Mouse (Mus musculus) neutrophil, adult 83 days (primary cell): ENCODE measurements around the gene Cox6b1. TPM values are rescaled to one million over a fixed set of nuclear protein-coding genes. Genes with fewer than 3 reads are reported as not detected.

ENCODE experiments used
- total RNA-seq, 2 experiments: library from RNA; stranded (reverse); gene quantifications; one replicate each; pipeline ENCODE4 v1.2.4; 2023

The Cox6b1 gene
- 100 to 1,000 TPM; 236 to 278 TPM for total RNA-seq

GRCm38 (mm10) chr7:30625530-30626384 lies at the start of gene Cox6b1:
Gene Cox6b1 (minus strand): TSS chr7:30626151.

GRCm38 (mm10) chr7:30671480-30671879 lies 45.5 kb upstream of the Cox6b1 start, which contains the start of gene Pmis2:
Gene Pmis2 (minus strand): TSS chr7:30671605.

GRCm38 (mm10) chr7:30664529-30665200 lies 38.7 kb upstream of the Cox6b1 start, which contains the start of gene Haus5:
Gene Haus5 (minus strand): TSS chr7:30664994.

GRCm38 (mm10) chr7:30649591-30650540 lies 23.9 kb upstream of the Cox6b1 start, which contains the start of gene Rbm42:
Gene Rbm42 (minus strand): TSS chr7:30650317.

GRCm38 (mm10) chr7:30635752-30636151 lies 9.8 kb upstream of the Cox6b1 start, which contains the start of gene Etv2:
Gene Etv2 (minus strand): TSS chr7:30635852.

GRCm38 (mm10) chr7:30612654-30613402 lies 13.1 kb downstream of the Cox6b1 start, which contains the start of gene Upk1a:
Gene Upk1a (minus strand): TSS chr7:30612847.

GRCm38 (mm10) chr7:30598786-30599185 lies 27.2 kb downstream of the Cox6b1 start, which contains the start of gene Zbtb32:
Gene Zbtb32 (minus strand): TSS chr7:30598909.

DNA sequence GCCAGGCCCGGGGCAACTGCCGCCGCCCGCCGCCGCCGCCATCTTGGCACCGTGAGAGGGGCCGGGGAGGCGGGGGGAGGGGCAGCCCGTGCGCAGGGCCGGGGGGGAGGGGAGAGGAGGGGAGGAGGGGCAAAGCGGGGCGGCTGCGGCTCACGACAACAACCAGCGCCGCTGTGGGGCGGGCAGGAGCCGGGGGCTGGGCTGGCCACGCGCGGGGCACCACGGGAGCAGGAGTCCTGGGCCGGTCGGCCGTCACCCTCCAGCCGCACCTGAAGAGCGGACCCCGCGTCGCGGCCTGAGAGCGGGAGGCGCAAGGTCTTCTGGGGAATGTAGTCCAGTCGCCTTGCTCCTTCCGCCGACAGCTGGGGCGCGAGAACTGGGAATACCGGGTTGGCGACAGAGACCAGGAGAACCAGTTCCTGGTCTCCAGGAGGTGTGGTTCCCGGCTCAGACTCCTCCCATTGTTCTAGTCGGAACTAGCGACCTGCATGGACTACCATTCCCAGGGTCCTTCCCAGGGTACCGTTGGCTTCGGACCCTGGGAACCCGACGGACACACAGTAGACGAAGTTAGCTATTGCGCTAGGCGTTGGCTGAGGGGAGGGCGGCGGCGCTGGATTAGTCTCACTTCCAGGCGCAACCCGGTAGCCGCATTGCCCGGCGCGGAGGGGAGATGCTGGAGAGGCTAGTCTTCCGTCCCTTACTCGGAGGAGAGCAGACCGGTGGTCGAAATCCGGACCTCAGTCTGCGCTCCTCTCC lies 37.1 kb downstream of the Cox6b1 start, which contains the start of gene Kmt2b:
Gene Kmt2b, minus strand, starts transcription at position 51 of the 759 bp plus-strand sequence.

Other genes starting within 250 kb of the Cox6b1 start
- gene Tyrobp, start 212.4 kb downstream of the Cox6b1 start, total RNA-seq: 1,000 to 10,000 TPM; 1,969 to 2,032 TPM
- gene Hcst, start 206.3 kb downstream of the Cox6b1 start, total RNA-seq: 100 to 1,000 TPM; 116 to 124 TPM
- gene Nfkbid, start 204.4 kb downstream of the Cox6b1 start, total RNA-seq: 10 to 100 TPM; 61.7 to 67.0 TPM
- under 1 TPM in 1 of 2 experiments, not detected in 1; 0.35 TPM for gene Aplp1, start 180.6 kb downstream of the Cox6b1 start, total RNA-seq
- not detected for gene Kirrel2, start 168.5 kb downstream of the Cox6b1 start, total RNA-seq
- not detected for gene Nphs1, start 167.8 kb downstream of the Cox6b1 start, total RNA-seq
- gene Prodh2, start 132.5 kb downstream of the Cox6b1 start, total RNA-seq: not detected
- gene Arhgap33, start 91.1 kb downstream of the Cox6b1 start, total RNA-seq: 10 to 100 TPM; 17.6 to 19.1 TPM
- 1 to 10 TPM; 5.0 to 5.5 TPM for gene Hspb6, start 74.0 kb downstream of the Cox6b1 start, total RNA-seq
- 1 to 10 TPM; 4.4 to 5.1 TPM for gene Proser3, start 73.9 kb downstream of the Cox6b1 start, total RNA-seq
- gene Lin37, start 66.3 kb downstream of the Cox6b1 start, total RNA-seq: 10 to 100 TPM; 24.1 to 36.0 TPM
- 10 to 100 TPM; 36.6 to 41.9 TPM for gene U2af1l4, start 62.9 kb downstream of the Cox6b1 start, total RNA-seq
- gene Gm49396, start 62.8 kb downstream of the Cox6b1 start, total RNA-seq: 1 to 10 TPM; 4.6 to 5.6 TPM
- gene Psenen, start 62.5 kb downstream of the Cox6b1 start, total RNA-seq: 100 to 1,000 TPM; 117 to 126 TPM
- gene Igflr1, start 60.7 kb downstream of the Cox6b1 start, total RNA-seq: 1 to 10 TPM; 2.3 to 4.4 TPM
- gene Kmt2b, start 37.4 kb downstream of the Cox6b1 start, total RNA-seq: 10 to 100 TPM; 51.8 to 52.4 TPM
- gene Zbtb32, start 27.2 kb downstream of the Cox6b1 start, total RNA-seq: under 1 TPM in 1 of 2 experiments, not detected in 1; 0.44 TPM
- gene Upk1a, start 13.3 kb downstream of the Cox6b1 start, total RNA-seq: under 1 TPM in 1 of 2 experiments, not detected in 1; 0.29 TPM
- not detected for gene Etv2, start 9.7 kb upstream of the Cox6b1 start, total RNA-seq
- 10 to 100 TPM; 73.6 to 73.7 TPM for gene Rbm42, start 24.2 kb upstream of the Cox6b1 start, total RNA-seq
- 10 to 100 TPM; 19.2 to 25.8 TPM for gene Haus5, start 38.8 kb upstream of the Cox6b1 start, total RNA-seq
- gene Pmis2, start 45.5 kb upstream of the Cox6b1 start, total RNA-seq: not detected
- gene 2200002J24Rik, start 72.8 kb upstream of the Cox6b1 start, total RNA-seq: not detected
- gene Atp4a, start 86.1 kb upstream of the Cox6b1 start, total RNA-seq: under 1 TPM in 1 of 2 experiments, not detected in 1; 0.99 TPM
- 10 to 100 TPM; 35.2 to 35.7 TPM for gene Tmem147, start 103.4 kb upstream of the Cox6b1 start, total RNA-seq
- not detected for gene Gapdhs, start 117.5 kb upstream of the Cox6b1 start, total RNA-seq
- 1 to 10 TPM; 1.3 to 2.7 TPM for gene Sbsn, start 125.3 kb upstream of the Cox6b1 start, total RNA-seq
- 1 to 10 TPM; 2.8 to 4.5 TPM for gene Dmkn, start 137.6 kb upstream of the Cox6b1 start, total RNA-seq
- gene Krtdap, start 161.7 kb upstream of the Cox6b1 start, total RNA-seq: not detected
- gene Ffar2, start 197.6 kb upstream of the Cox6b1 start, total RNA-seq: 10 to 100 TPM; 41.2 to 51.1 TPM
- not detected for gene Ffar3, start 230.0 kb upstream of the Cox6b1 start, total RNA-seq
- gene Ffar1, start 235.4 kb upstream of the Cox6b1 start, total RNA-seq: not detected